Mouse (Mus musculus) heart, postnatal 14 days (tissue): Measurements from ENCODE around the gene Acvr1. TPM values are rescaled to one million over a fixed set of nuclear protein-coding genes. Genes with fewer than 3 reads are reported as not detected.

Experiments used
- DNase-seq, 2 experiments: peaks; one replicate each; pipeline ENCODE4 v3.0.0; 2021 to 2022
- intact Hi-C: fragments of 180-260 bp; cut with DNase I; formaldehyde crosslinking; loops from one replicate; pipeline ENCODE4 v1.15.1; 2025
- total RNA-seq, 2 experiments: library from RNA; stranded (reverse); gene quantifications; 2 replicates each; pipeline ENCODE4 v1.2.3; 2021

Gene Acvr1
- total RNA-seq, 2 experiments from 2014 or later = 18.5 to 22.0 TPM

GRCm38 (mm10) chr2:58432211-58432610, 134.7 kb downstream of the Acvr1 start:
- no peak for DNase-seq
- intact Hi-C loops = no loop called here

GRCm38 (mm10) chr2:58425436-58426004, 141.4 kb downstream of the Acvr1 start:
- intact Hi-C loops = no loop called here

GRCm38 (mm10) chr2:58423319-58423718, 143.6 kb downstream of the Acvr1 start:
- intact Hi-C loops = no loop called here
- no peak for DNase-seq

More at GRCm38 (mm10) chr2:58425436-58426004, 141.4 kb downstream of the Acvr1 start:
- no peak for DNase-seq

GRCm38 (mm10) chr2:58419571-58419970, 147.4 kb downstream of the Acvr1 start:
- no peak for DNase-seq
- intact Hi-C loops = no loop called here

GRCm38 (mm10) chr2:58418109-58418508, 148.8 kb downstream of the Acvr1 start:
- intact Hi-C loops = no loop called here

GRCm38 (mm10) chr2:58417684-58418083, 149.3 kb downstream of the Acvr1 start:
- no peak for DNase-seq
- intact Hi-C loops = no loop called here

More at GRCm38 (mm10) chr2:58418109-58418508, 148.8 kb downstream of the Acvr1 start:
- DNase-seq = no peak

GRCm38 (mm10) chr2:58415037-58415436, 151.9 kb downstream of the Acvr1 start:
- intact Hi-C loops = no loop called here
- no peak for DNase-seq

GRCm38 (mm10) chr2:58408926-58409634, 157.9 kb downstream of the Acvr1 start:
- intact Hi-C loops = no loop called here
- DNase-seq = no peak

- intact Hi-C loops = no loop called here
- no peak for DNase-seq
Measured at GRCm38 (mm10) chr2:58403481-58403880, 163.5 kb downstream of the Acvr1 start.

- DNase-seq = no peak
- intact Hi-C loops = no loop called here
Measured at GRCm38 (mm10) chr2:58388601-58389000, 178.4 kb downstream of the Acvr1 start.

- intact Hi-C loops = no loop called here
- no peak for DNase-seq
Measured at GRCm38 (mm10) chr2:58380020-58380419, 186.9 kb downstream of the Acvr1 start.

GRCm38 (mm10) chr2:58379475-58379874, 187.5 kb downstream of the Acvr1 start:
- DNase-seq = no peak
- intact Hi-C loops = no loop called here

GRCm38 (mm10) chr2:58377417-58378130, 189.4 kb downstream of the Acvr1 start:
- intact Hi-C loops = no loop called here
- DNase-seq = no peak

GRCm38 (mm10) chr2:58366196-58366595, 200.8 kb downstream of the Acvr1 start:
- DNase-seq = no peak
- intact Hi-C loops = no loop called here

- intact Hi-C loops = no loop called here
Measured at GRCm38 (mm10) chr2:58361361-58362046, 205.5 kb downstream of the Acvr1 start.

GRCm38 (mm10) chr2:58358132-58358460, 208.9 kb downstream of the Acvr1 start:
- intact Hi-C loops = no loop called here

More at GRCm38 (mm10) chr2:58361361-58362046, 205.5 kb downstream of the Acvr1 start:
- no peak for DNase-seq

GRCm38 (mm10) chr2:58357414-58358131, 209.4 kb downstream of the Acvr1 start, which contains the start of gene Acvr1c:
Gene Acvr1c, minus strand, starts transcription at chr2:58357895.
- intact Hi-C loops = no loop called here
- peak; percentile 58 to 60 for DNase-seq

More at GRCm38 (mm10) chr2:58358132-58358460, 208.9 kb downstream of the Acvr1 start:
- no peak for DNase-seq

GRCm38 (mm10) chr2:58357068-58357413, 209.9 kb downstream of the Acvr1 start:
- DNase-seq = no peak
- intact Hi-C loops = no loop called here

- intact Hi-C loops = no loop called here
- DNase-seq = no peak
Measured at GRCm38 (mm10) chr2:58354389-58354788, 212.6 kb downstream of the Acvr1 start.

- intact Hi-C loops = no loop called here
- DNase-seq = no peak
Measured at GRCm38 (mm10) chr2:58352846-58353245, 214.1 kb downstream of the Acvr1 start.
